Mouse (Mus musculus) liver, embryonic 12.5 days (tissue): ENCODE measurements around the gene Arhgef40. TPM values are rescaled to one million over a fixed set of nuclear protein-coding genes. Genes with fewer than 3 reads are reported as not detected.
"Not testable (repeated sequence)": the region's sequence is repeated elsewhere in the genome, so short reads cannot be mapped to it uniquely, and the experiment has no call there.

ENCODE experiments used
- ATAC-seq: fragments of 200-750 bp; cut with Nextera tagmentation; 2 replicates; pipeline ENCODE4 v1.8.0; 2017; ENCODE audit warnings: moderate number of reproducible peaks, mild to moderate bottlenecking, moderate library complexity
- H3K27ac ChIP-seq: fragments of 300-500 bp; sonication (generic); 2 replicates; pipeline ENCODE4 v1.5.1; 2016; ENCODE audit warnings: mild to moderate bottlenecking
- H3K27me3 ChIP-seq: fragments of 300-500 bp; sonication (generic); replicated peaks from 2 replicates; pipeline ENCODE4 v1.6.1; 2016; ENCODE audit warnings: mild to moderate bottlenecking, moderate library complexity
- H3K36me3 ChIP-seq: fragments of 300-500 bp; sonication (generic); 2 replicates; pipeline ENCODE4 v1.6.1; 2016; ENCODE audit warnings: mild to moderate bottlenecking, moderate library complexity
- H3K4me1 ChIP-seq: fragments of 300-500 bp; sonication (generic); 2 replicates; pipeline ENCODE4 v1.6.1; 2016
- H3K4me2 ChIP-seq: fragments of 300-500 bp; sonication (generic); 2 replicates; pipeline ENCODE4 v1.6.1; 2016; ENCODE audit warnings: mild to moderate bottlenecking, moderate library complexity
- H3K4me3 ChIP-seq: fragments of 300-500 bp; sonication (generic); 2 replicates; pipeline ENCODE4 v1.5.1; 2016; ENCODE audit warnings: mild to moderate bottlenecking, moderate library complexity
- H3K9ac ChIP-seq: fragments of 300-500 bp; sonication (generic); 2 replicates; pipeline ENCODE4 v1.6.1; 2016; ENCODE audit warnings: mild to moderate bottlenecking, moderate library complexity
- H3K9me3 ChIP-seq: fragments of 300-500 bp; sonication (generic); replicated peaks from 2 replicates; pipeline ENCODE4 v1.6.1; 2016; ENCODE audit warnings: mild to moderate bottlenecking, moderate library complexity
- WGBS: fragments of 180-500 bp; shearing (Covaris S2); methylation state at CpG from one replicate; pipeline ENCODE4 v1.1.7; 2016; ENCODE audit not compliant: insufficient replicate concordance; 5-methylcytosine and 5-hydroxymethylcytosine counted together
- polyA plus RNA-seq: library from polyadenylated mRNA; unstranded; fragments of >200 nt; fragmentation: Nextera tagmentation; extraction: Ambion mirVana; gene quantifications from 2 replicates; pipeline ENCODE4 v1.2.1, GENCODE M21; 2016

Arhgef40 gene
- polyA plus RNA-seq, 1 experiment from 2014 or later = 34.8 TPM

DNA sequence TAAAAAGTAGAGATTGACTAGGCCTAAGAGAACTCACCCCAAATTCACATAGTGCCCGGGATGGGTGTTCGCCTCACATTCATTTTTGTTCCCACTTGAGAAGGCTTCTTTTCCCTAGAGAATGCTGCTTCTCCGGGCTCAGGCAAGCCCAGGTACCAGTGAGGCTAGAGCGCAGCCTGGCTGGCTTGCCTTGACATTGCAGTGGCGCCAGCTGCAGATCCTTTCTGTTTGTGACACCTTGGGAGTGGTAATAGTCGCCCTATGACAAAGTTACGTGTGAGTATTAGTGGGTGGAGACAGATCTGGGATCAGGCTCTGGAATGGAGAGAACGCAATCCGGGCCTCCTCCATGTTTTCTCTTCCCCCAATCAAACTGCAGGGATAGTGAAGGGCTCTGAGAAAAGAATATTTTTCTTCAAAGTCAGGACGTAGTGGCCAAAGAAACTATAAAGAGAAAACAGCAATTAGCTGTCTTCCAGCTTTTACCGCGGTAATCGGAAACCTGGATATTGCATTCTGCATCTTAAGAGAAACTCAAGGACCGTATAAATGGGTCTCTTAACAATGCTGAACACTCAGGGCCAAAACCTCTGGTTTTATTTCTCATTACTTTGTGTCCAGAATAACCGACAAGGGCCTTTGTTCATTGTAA is 36.1 kb downstream of the Arhgef40 start, which contains the start of gene Zfp219:
Gene Zfp219 (minus strand): TSS at position 248 of the 652 bp plus-strand sequence.
- ATAC-seq = peak; percentile 73
- Histone ChIP-seq H3K4me2 (peak within 1 kb of the TSS; percentile 89), H3K4me3 (peak within 1 kb of the TSS; percentile 72), H3K9ac (peak within 1 kb of the TSS; percentile 90), H3K36me3 (0 out of 2 replicates have a peak, but pooled peaks cover 5% of the 10 kb centered on the region), H3K27ac (peak within 1 kb of the TSS; percentile 97), H3K27me3 (no peaks in the 10 kb centered on the region), H3K4me1 (peaks cover 86% of the 10 kb centered on the region), H3K9me3 (no peaks in the 10 kb centered on the region)
- WGBS = 15% methylated on average over 15 of the region's 15 CpGs

DNA sequence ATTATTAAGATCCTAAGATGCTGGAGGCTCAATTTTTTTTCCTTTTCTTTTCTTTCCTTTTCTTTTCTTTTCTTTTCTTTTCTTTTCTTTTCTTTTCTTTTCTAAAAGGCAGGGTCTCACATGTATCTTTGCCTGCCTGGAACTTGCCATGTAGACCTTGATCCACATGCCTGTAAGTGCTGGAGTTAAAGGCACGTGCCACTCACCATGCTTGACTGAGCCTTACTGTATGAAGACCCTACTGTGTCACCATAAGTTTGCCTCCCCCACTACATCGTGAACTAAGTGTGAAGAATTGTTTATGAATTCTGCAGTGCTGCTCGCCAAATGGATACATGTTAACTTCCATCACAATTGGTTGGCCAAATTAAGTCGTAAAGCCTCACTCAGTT is 36.6 kb downstream of the Arhgef40 start:
- no peaks in the 10 kb centered on the region for H3K27me3 ChIP-seq
- peak overlapping the region; percentile 90 for H3K9ac ChIP-seq
- H3K27ac ChIP-seq = peak overlapping the region; percentile 97
- H3K36me3 ChIP-seq = 0 out of 2 replicates have a peak, but pooled peaks cover 5% of the 10 kb centered on the region
- no peak for ATAC-seq
- H3K4me3 ChIP-seq = peak overlapping the region; percentile 72; the same call in 1 of the 2 replicates
- WGBS = 72% methylated on average over 4 of the region's 4 CpGs
- peaks cover 80% of the 10 kb centered on the region for H3K4me1 ChIP-seq
- peak overlapping the region; percentile 89 for H3K4me2 ChIP-seq
- H3K9me3 ChIP-seq = no peaks in the 10 kb centered on the region

GRCm38 (mm10) chr14:52021568-52022212 is 37.2 kb downstream of the Arhgef40 start:
- WGBS = 55% methylated on average over 8 of the region's 8 CpGs
- H3K36me3 ChIP-seq = 0 out of 2 replicates have a peak, but pooled peaks cover 5% of the 10 kb centered on the region
- H3K9ac ChIP-seq = peak overlapping the region; percentile 90
- no peaks in the 10 kb centered on the region for H3K27me3 ChIP-seq
- no peak overlapping the region for H3K4me3 ChIP-seq
- peak overlapping the region; percentile 97 for H3K27ac ChIP-seq
- H3K4me2 ChIP-seq = peak overlapping the region; percentile 89
- no peaks in the 10 kb centered on the region for H3K9me3 ChIP-seq
- ATAC-seq = peak; percentile 8; the same call in 1 of the 2 replicates
- peaks cover 75% of the 10 kb centered on the region for H3K4me1 ChIP-seq

- H3K27me3 ChIP-seq = 0 out of 2 replicates have a peak, but pooled peaks cover under 1% of the 10 kb centered on the region
- H3K27ac ChIP-seq = peak overlapping the region; percentile 97
- peak overlapping the region; percentile 66 for H3K9ac ChIP-seq
- H3K36me3 ChIP-seq = 0 out of 2 replicates have a peak, but pooled peaks cover 5% of the 10 kb centered on the region
- 66% methylated on average over 3 of the region's 3 CpGs for WGBS
- peaks cover 70% of the 10 kb centered on the region for H3K4me1 ChIP-seq
- no peak for ATAC-seq
- peak overlapping the region; percentile 89 for H3K4me2 ChIP-seq
- no peaks in the 10 kb centered on the region for H3K9me3 ChIP-seq
- H3K4me3 ChIP-seq = peak overlapping the region; percentile 49
These were observed 37.8 kb downstream of the Arhgef40 start for GRCm38 (mm10) chr14:52022244-52022708.

DNA sequence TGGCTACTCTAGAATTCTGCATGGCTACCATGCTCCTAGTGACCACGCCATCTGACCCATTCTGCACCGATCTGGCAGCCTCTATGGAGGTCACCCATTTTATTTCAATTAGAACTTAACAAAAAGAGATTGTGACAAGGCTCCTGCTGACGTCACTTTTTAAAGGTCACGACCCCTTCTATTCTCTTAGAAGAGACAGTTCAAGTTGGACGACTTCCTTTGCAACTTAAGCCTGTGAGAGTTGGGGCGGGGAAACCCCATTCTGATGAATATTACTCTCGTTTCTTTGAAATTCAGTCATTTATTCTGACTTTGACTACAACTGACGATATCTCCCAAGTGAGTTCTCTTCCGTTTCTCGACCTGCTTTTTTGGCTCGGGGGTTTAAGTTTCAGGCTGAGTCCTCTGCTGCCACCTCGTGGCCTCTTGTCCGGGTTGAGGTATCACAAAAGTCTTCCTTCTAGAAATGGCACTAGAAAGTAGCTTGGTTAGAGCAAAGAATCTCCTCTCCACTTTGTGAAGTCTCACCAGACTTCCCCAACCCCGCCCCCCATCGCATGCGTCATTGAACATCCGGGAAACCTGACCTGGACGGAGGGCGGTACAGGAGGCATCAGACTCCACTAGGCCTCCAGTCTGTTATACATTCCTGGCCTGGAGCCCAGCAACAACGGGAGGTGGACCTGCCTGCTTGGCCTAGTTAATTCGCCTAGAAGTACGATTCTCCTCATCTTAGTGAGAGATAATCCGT is 38.4 kb downstream of the Arhgef40 start:
- WGBS = 8% methylated on average over 23 of the region's 23 CpGs
- H3K4me2 ChIP-seq = peak overlapping the region; percentile 89
- no peaks in the 10 kb centered on the region for H3K9me3 ChIP-seq
- H3K36me3 ChIP-seq = 0 out of 2 replicates have a peak, but pooled peaks cover 2% of the 10 kb centered on the region
- H3K27me3 ChIP-seq = 0 out of 2 replicates have a peak, but pooled peaks cover 4% of the 10 kb centered on the region
- peak; percentile 20 for ATAC-seq
- peak overlapping the region; percentile 97 for H3K27ac ChIP-seq
- peak overlapping the region; percentile 49 for H3K4me3 ChIP-seq
- H3K4me1 ChIP-seq = peaks cover 64% of the 10 kb centered on the region
- H3K9ac ChIP-seq = peak overlapping the region; percentile 66

DNA sequence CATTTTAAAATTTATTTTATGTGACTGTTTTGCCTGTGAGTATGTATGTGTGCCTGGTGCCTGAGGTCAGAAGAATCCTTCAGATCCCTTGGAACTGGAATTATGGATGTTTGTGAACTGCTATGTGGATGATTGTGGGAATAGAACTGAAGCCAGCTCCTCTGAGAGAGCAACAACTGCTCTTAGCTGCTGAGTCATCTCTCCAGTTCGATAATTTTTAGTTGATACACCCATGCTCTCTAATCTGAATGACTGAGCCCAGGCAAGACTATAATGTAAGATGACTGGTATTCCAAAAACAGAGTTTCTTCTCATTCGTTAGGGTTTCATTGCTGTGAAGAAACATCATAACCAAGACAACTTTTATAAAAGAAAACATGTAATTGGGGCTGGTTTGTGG is 39.6 kb downstream of the Arhgef40 start:
- H3K36me3 ChIP-seq = no peaks in the 10 kb centered on the region
- H3K9ac ChIP-seq = peak overlapping the region; percentile 66; the same call in 1 of the 2 replicates
- H3K27ac ChIP-seq = peak overlapping the region; percentile 97
- H3K4me3 ChIP-seq = no peak overlapping the region
- ATAC-seq = peak; percentile 36; the same call in 1 of the 2 replicates
- H3K9me3 ChIP-seq = no peaks in the 10 kb centered on the region
- peak overlapping the region; percentile 89 for H3K4me2 ChIP-seq
- WGBS = 39% methylated on average over 2 of the region's 2 CpGs
- H3K4me1 ChIP-seq = peaks cover 52% of the 10 kb centered on the region
- H3K27me3 ChIP-seq = 0 out of 2 replicates have a peak, but pooled peaks cover 4% of the 10 kb centered on the region

GRCm38 (mm10) chr14:52026342-52026741 is 41.8 kb downstream of the Arhgef40 start:
- no peak for ATAC-seq
- Histone ChIP-seq H3K4me3 (no peak overlapping the region), H3K4me1 (peaks cover 41% of the 10 kb centered on the region), H3K27ac (no peak overlapping the region), H3K9me3 (no peaks in the 10 kb centered on the region), H3K36me3 (no peaks in the 10 kb centered on the region), H3K27me3 (0 out of 2 replicates have a peak, but pooled peaks cover 4% of the 10 kb centered on the region), H3K9ac (no peak overlapping the region), H3K4me2 (no peak overlapping the region)
- WGBS = 80% methylated on average over 4 of the region's 4 CpGs

DNA sequence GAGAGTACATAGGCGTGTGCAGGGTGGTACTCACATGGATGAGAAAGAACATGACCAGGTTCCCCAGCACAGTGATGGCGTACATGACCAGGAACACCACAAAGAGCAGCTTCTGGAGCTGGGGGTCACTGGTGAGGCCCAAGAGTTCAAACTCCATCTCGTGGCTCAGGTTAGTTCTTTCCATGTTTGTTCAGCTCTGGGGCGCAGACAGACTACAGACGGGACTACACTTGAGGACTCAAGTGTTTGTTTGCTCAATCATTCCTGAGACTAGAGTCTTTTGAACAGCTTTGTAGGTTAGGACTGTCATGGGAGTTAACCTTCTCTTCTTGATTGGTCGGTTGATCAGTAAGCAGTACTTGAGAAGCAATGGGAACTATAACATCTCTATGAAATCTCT is 51.4 kb downstream of the Arhgef40 start:
- WGBS = 71% methylated on average over 6 of the region's 6 CpGs
- no peak for ATAC-seq
- H3K4me2 ChIP-seq = no peak overlapping the region
- H3K9me3 ChIP-seq = no peaks in the 10 kb centered on the region
- H3K27ac ChIP-seq = no peak overlapping the region
- no peak overlapping the region for H3K9ac ChIP-seq
- no peak overlapping the region for H3K4me3 ChIP-seq
- H3K4me1 ChIP-seq = no peaks in the 10 kb centered on the region
- H3K36me3 ChIP-seq = no peaks in the 10 kb centered on the region
- no peaks in the 10 kb centered on the region; the same call in 1 of the 2 replicates for H3K27me3 ChIP-seq

- Histone ChIP-seq H3K4me2 (no peak overlapping the region), H3K9me3 (no peaks in the 10 kb centered on the region), H3K36me3 (no peaks in the 10 kb centered on the region), H3K27ac (no peak overlapping the region), H3K9ac (no peak overlapping the region), H3K27me3 (no peaks in the 10 kb centered on the region; the same call in 1 of the 2 replicates), H3K4me3 (no peak overlapping the region), H3K4me1 (no peaks in the 10 kb centered on the region)
- no peak for ATAC-seq
- WGBS = 61% methylated on average over 5 of the region's 5 CpGs
These were observed 54.8 kb downstream of the Arhgef40 start for GRCm38 (mm10) chr14:52039332-52039731.

DNA sequence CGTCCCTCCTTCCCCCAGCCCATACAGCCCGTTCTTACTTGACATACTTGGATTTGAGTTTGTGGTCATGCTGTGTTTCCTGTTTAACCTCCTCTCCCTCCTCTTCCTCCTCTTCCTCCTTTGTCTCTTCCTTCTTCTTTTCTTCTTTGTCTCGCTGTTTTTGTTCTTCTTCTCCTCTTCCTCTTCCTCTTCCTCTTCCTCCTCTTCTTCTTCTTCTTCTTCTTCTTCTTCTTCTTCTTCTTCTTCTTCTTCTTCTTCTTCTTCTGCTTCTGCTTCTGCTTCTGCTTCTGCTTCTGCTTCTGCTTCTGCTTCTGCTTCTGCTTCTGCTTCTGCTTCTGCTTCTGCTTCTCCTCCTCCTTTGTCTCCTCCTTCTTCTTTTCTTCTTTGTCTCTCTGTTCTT is 57.8 kb downstream of the Arhgef40 start, which contains the start of gene Olfr221:
Gene Olfr221 (minus strand): TSS at position 101 of the 400 bp plus-strand sequence.
- H3K4me3 ChIP-seq, H3K4me2 ChIP-seq, H3K9me3 ChIP-seq, H3K27ac ChIP-seq, H3K36me3 ChIP-seq, H3K9ac ChIP-seq, H3K27me3 ChIP-seq, H3K4me1 ChIP-seq, ATAC-seq: not testable (repeated sequence)
- WGBS = 12% methylated on average over 3 of the region's 3 CpGs

DNA sequence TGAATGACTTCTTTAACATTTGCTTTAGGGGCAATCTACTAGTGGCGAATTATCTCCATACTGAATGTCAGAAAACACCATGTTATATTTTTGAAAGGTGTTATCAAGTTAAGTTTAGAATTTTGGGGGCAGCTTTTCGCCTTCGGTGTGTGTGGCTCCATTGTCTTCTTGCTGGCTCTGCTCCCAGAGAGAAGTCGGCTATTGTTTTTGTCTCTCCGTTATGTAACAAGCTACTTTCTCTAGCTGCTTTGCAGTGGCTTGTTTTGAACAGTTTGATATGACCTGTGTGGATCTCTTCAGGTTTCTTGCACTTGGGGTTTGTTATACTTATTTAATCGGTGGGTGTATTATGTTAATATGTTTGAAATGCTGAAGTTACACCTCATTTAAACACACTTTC is 58.9 kb downstream of the Arhgef40 start:
- Histone ChIP-seq H3K4me3 (no peak overlapping the region), H3K4me2 (no peak overlapping the region), H3K36me3 (no peaks in the 10 kb centered on the region), H3K9ac (no peak overlapping the region), H3K4me1 (peaks cover 8% of the 10 kb centered on the region; the same call in 1 of the 2 replicates), H3K27ac (no peak overlapping the region), H3K27me3 (no peaks in the 10 kb centered on the region), H3K9me3 (no peaks in the 10 kb centered on the region)
- WGBS = 65% methylated on average over 6 of the region's 6 CpGs
- ATAC-seq = no peak
